Mouse (Mus musculus): ENCODE data around the gene Cox14.

GRCm38 (mm10) chr15:99688712-99689111 lies 36.7 kb upstream of the Cox14 start:
- TF ChIP-seq POLR2A (IDR thresholded peaks at IDR 0.05; ENCODE audit: extremely low read depth, insufficient read depth, low read length) (no peak), CTCF (IDR thresholded peaks at IDR 0.05; ENCODE audit: extremely low read depth, insufficient read depth, low read length) (peak; percentile 90)

Data from cortical plate, adult 2 months (tissue).